Mouse (Mus musculus) embryonic facial prominence, embryonic 14.5 days (tissue): ENCODE measurements around the gene Arih2. TPM values are rescaled to one million over a fixed set of nuclear protein-coding genes. Genes with fewer than 3 reads are reported as not detected.
A peak's percentile ranks its signal among the peaks of the same experiment; 100 is the strongest.

Source experiments
- microRNA counts: library from miRNA; unstranded; fragments of <30 nt; microRNA quantifications from one replicate; lab custom pipeline; 2017
- microRNA-seq: library from miRNA; unstranded; fragments of <30 nt; microRNA quantifications from one replicate; pipeline ENCODE4, GENCODE M21; 2016; ENCODE audit warnings: borderline number of aligned reads
- polyA plus RNA-seq: library from polyadenylated mRNA; unstranded; fragments of >200 nt; fragmentation: Nextera tagmentation; extraction: Ambion mirVana; gene quantifications from 2 replicates; pipeline ENCODE4 v1.2.1, GENCODE M21; 2014

The Arih2 gene
- polyA plus RNA-seq, 1 experiment from 2014 or later: 36.4 TPM

MicroRNAs encoded within 50 kb of the gene (microRNA counts, 519-probe panel; counts per million panel counts)
- 2,903 counts per million, percentile 67 among the panel's probes with 10 or more counts for microRNA mmu-miR-191 (lab: Ali Mortazavi, UCI)
- 2,704 counts per million, percentile 58 among the panel's probes with 10 or more counts for microRNA mmu-miR-425 (lab: Ali Mortazavi, UCI)

Small RNA genes within 50 kb of the gene (microRNA-seq; reads per million reads assigned to microRNA genes)
- gene Gm24083 (not detected), gene Gm26298 (not detected), gene Mir191 (not detected), gene Mir425 (2,536 reads per million, percentile 83 among the genes with 10 or more reads in this experiment)

Other genes with a start within 250 kb of the Arih2 start
- 1.1 and 1.5 TPM in 2 replicates for gene Ccdc36, start 220.9 kb downstream of the Arih2 start, polyA plus RNA-seq
- not detected in 2 replicates for gene BC048562, start 212.9 kb downstream of the Arih2 start, polyA plus RNA-seq
- 42.0 and 42.2 TPM in 2 replicates for gene Ccdc71, start 188.9 kb downstream of the Arih2 start, polyA plus RNA-seq
- 23.7 and 27.6 TPM in 2 replicates for gene Klhdc8b, start 187.8 kb downstream of the Arih2 start, polyA plus RNA-seq
- 63.8 and 67.2 TPM in 2 replicates for gene Lamb2, start 169.7 kb downstream of the Arih2 start, polyA plus RNA-seq
- gene Usp19, start 158.8 kb downstream of the Arih2 start, polyA plus RNA-seq: 57.6 and 57.8 TPM in 2 replicates
- gene Qars, start 141.7 kb downstream of the Arih2 start, polyA plus RNA-seq: 97.2 and 116 TPM in 2 replicates
- gene Qrich1, start 132.6 kb downstream of the Arih2 start, polyA plus RNA-seq: 110 and 126 TPM in 2 replicates
- 173 and 202 TPM in 2 replicates for gene Impdh2, start 89.1 kb downstream of the Arih2 start, polyA plus RNA-seq
- gene Ndufaf3, start 82.0 kb downstream of the Arih2 start, polyA plus RNA-seq: 59.6 and 61.9 TPM in 2 replicates
- gene Dalrd3, start 79.5 kb downstream of the Arih2 start, polyA plus RNA-seq: 116 and 120 TPM in 2 replicates
- 78.9 and 91.1 TPM in 2 replicates for gene Wdr6, start 70.6 kb downstream of the Arih2 start, polyA plus RNA-seq
- 7.4 and 7.8 TPM in 2 replicates for gene P4htm, start 51.7 kb downstream of the Arih2 start, polyA plus RNA-seq
- 24.0 and 27.1 TPM in 2 replicates for gene Slc25a20, start 12.7 kb upstream of the Arih2 start, polyA plus RNA-seq
- 35.3 and 36.0 TPM in 2 replicates for gene Prkar2a, start 39.9 kb upstream of the Arih2 start, polyA plus RNA-seq
- 74.7 and 103 TPM in 2 replicates for gene Ip6k2, start 134.4 kb upstream of the Arih2 start, polyA plus RNA-seq
- gene Nckipsd, start 159.0 kb upstream of the Arih2 start, polyA plus RNA-seq: 12.2 and 16.8 TPM in 2 replicates
- gene Celsr3, start 176.9 kb upstream of the Arih2 start, polyA plus RNA-seq: 0.66 and 0.70 TPM in 2 replicates
- gene Slc26a6, start 203.9 kb upstream of the Arih2 start, polyA plus RNA-seq: 14.3 and 15.4 TPM in 2 replicates